Mouse (Mus musculus): ENCODE results near the gene Prcd. TPM values are rescaled to one million over a fixed set of nuclear protein-coding genes. Genes with fewer than 3 reads are reported as not detected.

Gene Prcd
- total RNA-seq, 2 experiments from 2014 or later, result 0.97 to 1.8 TPM

Other genes with a start within 250 kb of the Prcd start
- gene Rnf157, start 240.5 kb upstream of the Prcd start, total RNA-seq (2021), result 1 to 10 TPM; 5.8 to 6.1 TPM
- gene Ubald2, start 219.4 kb upstream of the Prcd start, total RNA-seq (2021), result 10 to 100 TPM; 40.4 to 44.9 TPM
- under 1 TPM in 1 of 2 experiments, not detected in 1; 0.11 TPM for gene Qrich2, start 187.3 kb upstream of the Prcd start, total RNA-seq (2021)
- 10 to 100 TPM; 30.9 to 34.6 TPM for gene Prpsap1, start 159.3 kb upstream of the Prcd start, total RNA-seq (2021)
- 1 to 10 TPM; 1.0 to 1.2 TPM for gene Sphk1, start 122.6 kb upstream of the Prcd start, total RNA-seq (2021)
- gene Ube2o, start 72.1 kb upstream of the Prcd start, total RNA-seq (2021), result 10 to 100 TPM; 28.5 to 29.7 TPM
- not detected for gene Aanat, start 67.1 kb upstream of the Prcd start, total RNA-seq (2021)
- gene Rhbdf2, start 26.5 kb upstream of the Prcd start, total RNA-seq (2021), result 10 to 100 TPM; 10.3 to 15.3 TPM
- gene Cygb, start 779 bp downstream of the Prcd start, total RNA-seq (2021), result 10 to 100 TPM; 39.8 to 50.8 TPM
- gene St6galnac1, start 122.0 kb downstream of the Prcd start, total RNA-seq (2021), result not detected
- 10 to 100 TPM; 18.1 to 21.1 TPM for gene Mxra7, start 174.5 kb downstream of the Prcd start, total RNA-seq (2021)
- 10 to 100 TPM; 40.0 to 41.1 TPM for gene Mettl23, start 189.7 kb downstream of the Prcd start, total RNA-seq (2021)
- gene Jmjd6, start 189.9 kb downstream of the Prcd start, total RNA-seq (2021), result 10 to 100 TPM; 29.5 to 34.9 TPM
- 10 to 100 TPM; 30.3 to 33.5 TPM for gene Mfsd11, start 198.9 kb downstream of the Prcd start, total RNA-seq (2021)
- 100 to 1,000 TPM in 1 of 2 experiments, 10 to 100 TPM in 1; 94.5 to 116 TPM for gene Srsf2, start 199.6 kb downstream of the Prcd start, total RNA-seq (2021)

All from heart, postnatal 36 days (tissue).